Mouse (Mus musculus) heart, embryonic 12.5 days (tissue): ENCODE results near the gene Elf2. TPM values are rescaled to one million over a fixed set of nuclear protein-coding genes. Genes with fewer than 3 reads are reported as not detected.
"Not testable (repeated sequence)": the region's sequence is repeated elsewhere in the genome, so short reads cannot be mapped to it uniquely, and the experiment has no call there.

Experiments used
- ATAC-seq: fragments of 200-750 bp; cut with Nextera tagmentation; 2 replicates; pipeline ENCODE4 v1.8.0; 2017; ENCODE audit warnings: moderate TSS enrichment, moderate library complexity; ENCODE audit not compliant: insufficient number of reproducible peaks, low FRiP score
- H3K27ac ChIP-seq: fragments of 300-500 bp; sonication (generic); 2 replicates; pipeline ENCODE4 v1.5.1; 2016; ENCODE audit warnings: mild to moderate bottlenecking, moderate library complexity; ENCODE audit not compliant: poor library complexity, severe bottlenecking
- H3K27me3 ChIP-seq: fragments of 300-500 bp; sonication (generic); replicated peaks from 2 replicates; pipeline ENCODE4 v1.6.1; 2016; ENCODE audit warnings: mild to moderate bottlenecking, moderate library complexity
- H3K36me3 ChIP-seq: fragments of 300-500 bp; sonication (generic); 2 replicates; pipeline ENCODE4 v1.6.1; 2016; ENCODE audit warnings: mild to moderate bottlenecking, moderate library complexity
- H3K4me1 ChIP-seq: fragments of 300-500 bp; sonication (generic); replicated peaks from 2 replicates; pipeline ENCODE4 v1.6.1; 2016; ENCODE audit warnings: mild to moderate bottlenecking
- H3K4me2 ChIP-seq: fragments of 300-500 bp; sonication (generic); 2 replicates; pipeline ENCODE4 v1.6.1; 2016; ENCODE audit warnings: mild to moderate bottlenecking, moderate library complexity
- H3K4me3 ChIP-seq: fragments of 300-500 bp; sonication (generic); 2 replicates; pipeline ENCODE4 v1.5.1; 2016; ENCODE audit warnings: mild to moderate bottlenecking
- H3K9ac ChIP-seq: fragments of 300-500 bp; sonication (generic); 2 replicates; pipeline ENCODE4 v1.6.1; 2016; ENCODE audit warnings: mild to moderate bottlenecking, moderate library complexity
- H3K9me3 ChIP-seq: fragments of 300-500 bp; sonication (generic); replicated peaks from 2 replicates; pipeline ENCODE4 v1.6.1; 2016; ENCODE audit warnings: mild to moderate bottlenecking, moderate library complexity
- WGBS: fragments of 180-500 bp; shearing (Covaris S2); methylation state at CpG from one replicate; pipeline ENCODE4 v1.1.7; 2016; 5-methylcytosine and 5-hydroxymethylcytosine counted together
- polyA plus RNA-seq: library from polyadenylated mRNA; unstranded; fragments of >200 nt; fragmentation: Nextera tagmentation; extraction: Ambion mirVana; gene quantifications from 2 replicates; pipeline ENCODE4 v1.2.1, GENCODE M21; 2016

Gene Elf2
- polyA plus RNA-seq, 1 experiment from 2014 or later: 57.7 TPM

- ATAC-seq: no peak
- Histone ChIP-seq H3K4me1 (peaks cover 46% of the 10 kb centered on the region), H3K4me2 (0 out of 2 replicates have a peak overlapping the region, but pooled peaks have one; percentile 80), H3K36me3 (no peaks in the 10 kb centered on the region), H3K9ac (no peak overlapping the region), H3K4me3 (no peak overlapping the region), H3K27ac (no peak overlapping the region), H3K9me3 (no peaks in the 10 kb centered on the region), H3K27me3 (no peaks in the 10 kb centered on the region)
- WGBS: 37% methylated on average over 10 of the region's 10 CpGs
Measured at GRCm38 (mm10) chr3:51222834-51223460, 117.5 kb downstream of the Elf2 start.

GRCm38 (mm10) chr3:51222302-51222701 lies 118.2 kb downstream of the Elf2 start:
- H3K9me3 ChIP-seq: no peaks in the 10 kb centered on the region
- H3K36me3 ChIP-seq: no peaks in the 10 kb centered on the region
- H3K27ac ChIP-seq: peak overlapping the region; percentile 52; the same call in 1 of the 2 replicates
- H3K9ac ChIP-seq: no peak overlapping the region
- no peaks in the 10 kb centered on the region for H3K27me3 ChIP-seq
- peak overlapping the region; percentile 15 for H3K4me2 ChIP-seq
- 46% methylated on average over 6 of the region's 6 CpGs for WGBS
- peaks cover 46% of the 10 kb centered on the region for H3K4me1 ChIP-seq
- H3K4me3 ChIP-seq: no peak overlapping the region
- ATAC-seq: no peak

GRCm38 (mm10) chr3:51221847-51222246 lies 118.6 kb downstream of the Elf2 start:
- Histone ChIP-seq H3K4me2 (peak overlapping the region; percentile 15), H3K9ac (no peak overlapping the region), H3K9me3 (no peaks in the 10 kb centered on the region), H3K27ac (peak overlapping the region; percentile 52; the same call in 1 of the 2 replicates), H3K4me1 (peaks cover 46% of the 10 kb centered on the region), H3K4me3 (no peak overlapping the region), H3K27me3 (no peaks in the 10 kb centered on the region), H3K36me3 (no peaks in the 10 kb centered on the region)
- no peak for ATAC-seq
- WGBS: 48% methylated on average over 8 of the region's 8 CpGs

- no peaks in the 10 kb centered on the region for H3K36me3 ChIP-seq
- H3K4me3 ChIP-seq: no peak overlapping the region
- H3K9ac ChIP-seq: no peak overlapping the region
- H3K27me3 ChIP-seq: no peaks in the 10 kb centered on the region
- no peaks in the 10 kb centered on the region for H3K9me3 ChIP-seq
- no peak overlapping the region for H3K4me2 ChIP-seq
- 21% methylated on average over 4 of the region's 4 CpGs for WGBS
- no peak overlapping the region for H3K27ac ChIP-seq
- peaks cover 37% of the 10 kb centered on the region for H3K4me1 ChIP-seq
- no peak for ATAC-seq
Measured at GRCm38 (mm10) chr3:51220846-51221245, 119.6 kb downstream of the Elf2 start.

- H3K36me3 ChIP-seq: no peaks in the 10 kb centered on the region
- no peak for ATAC-seq
- H3K4me3 ChIP-seq: no peak overlapping the region
- H3K4me1 ChIP-seq: peaks cover 37% of the 10 kb centered on the region
- 86% methylated on average over 5 of the region's 5 CpGs for WGBS
- H3K27me3 ChIP-seq: no peaks in the 10 kb centered on the region
- no peak overlapping the region for H3K9ac ChIP-seq
- H3K27ac ChIP-seq: no peak overlapping the region
- no peak overlapping the region for H3K4me2 ChIP-seq
- H3K9me3 ChIP-seq: no peaks in the 10 kb centered on the region
Measured at GRCm38 (mm10) chr3:51219213-51219612, 121.2 kb downstream of the Elf2 start.

- not testable (repeated sequence) for H3K36me3 ChIP-seq, H3K4me3 ChIP-seq, H3K27ac ChIP-seq, H3K27me3 ChIP-seq, H3K4me2 ChIP-seq, H3K9ac ChIP-seq, H3K9me3 ChIP-seq, ATAC-seq
- 79% methylated on average over 6 of the region's 6 CpGs for WGBS
- H3K4me1 ChIP-seq: peaks cover 30% of the 10 kb centered on the region
Measured at GRCm38 (mm10) chr3:51218385-51218784, 122.1 kb downstream of the Elf2 start.

GRCm38 (mm10) chr3:51216351-51216750 lies 124.1 kb downstream of the Elf2 start:
- not testable (repeated sequence) for H3K4me2 ChIP-seq, H3K4me1 ChIP-seq, ATAC-seq, H3K27ac ChIP-seq, H3K9me3 ChIP-seq, H3K36me3 ChIP-seq, H3K27me3 ChIP-seq, H3K4me3 ChIP-seq, H3K9ac ChIP-seq
- 77% methylated on average over 8 of the region's 10 CpGs for WGBS

GRCm38 (mm10) chr3:51215681-51216080 lies 124.8 kb downstream of the Elf2 start:
- WGBS: 78% methylated on average over 6 of the region's 6 CpGs
- no peak overlapping the region for H3K4me3 ChIP-seq
- H3K27me3 ChIP-seq: no peaks in the 10 kb centered on the region
- no peaks in the 10 kb centered on the region for H3K9me3 ChIP-seq
- no peak overlapping the region for H3K9ac ChIP-seq
- no peaks in the 10 kb centered on the region for H3K36me3 ChIP-seq
- H3K27ac ChIP-seq: no peak overlapping the region
- H3K4me2 ChIP-seq: no peak overlapping the region
- H3K4me1 ChIP-seq: peaks cover 3% of the 10 kb centered on the region; the same call in 1 of the 2 replicates
- ATAC-seq: no peak

GRCm38 (mm10) chr3:51213111-51213510 lies 127.4 kb downstream of the Elf2 start:
- H3K27me3 ChIP-seq: no peaks in the 10 kb centered on the region
- H3K27ac ChIP-seq: no peak overlapping the region
- peaks cover 8% of the 10 kb centered on the region for H3K4me1 ChIP-seq
- no peaks in the 10 kb centered on the region for H3K36me3 ChIP-seq
- H3K4me2 ChIP-seq: no peak overlapping the region
- WGBS: 92% methylated on average over 3 of the region's 3 CpGs
- no peaks in the 10 kb centered on the region for H3K9me3 ChIP-seq
- no peak overlapping the region for H3K9ac ChIP-seq
- no peak for ATAC-seq
- H3K4me3 ChIP-seq: no peak overlapping the region

- H3K4me3 ChIP-seq: no peak overlapping the region
- H3K4me2 ChIP-seq: no peak overlapping the region
- H3K36me3 ChIP-seq: no peaks in the 10 kb centered on the region
- no peak overlapping the region for H3K27ac ChIP-seq
- WGBS: 95% methylated on average over 3 of the region's 3 CpGs
- no peak for ATAC-seq
- H3K27me3 ChIP-seq: no peaks in the 10 kb centered on the region
- H3K4me1 ChIP-seq: peaks cover 15% of the 10 kb centered on the region
- H3K9me3 ChIP-seq: no peaks in the 10 kb centered on the region
- no peak overlapping the region for H3K9ac ChIP-seq
Measured at GRCm38 (mm10) chr3:51210485-51210884, 130.0 kb downstream of the Elf2 start.

- no peak for ATAC-seq
- Histone ChIP-seq H3K9ac (no peak overlapping the region), H3K27me3 (no peaks in the 10 kb centered on the region), H3K36me3 (no peaks in the 10 kb centered on the region), H3K4me1 (peaks cover 15% of the 10 kb centered on the region), H3K4me2 (no peak overlapping the region), H3K4me3 (no peak overlapping the region), H3K9me3 (peaks cover 2% of the 10 kb centered on the region; the same call in 1 of the 2 replicates), H3K27ac (no peak overlapping the region)
- WGBS: 90% methylated on average over 7 of the region's 7 CpGs
Measured at GRCm38 (mm10) chr3:51209503-51210314, 130.8 kb downstream of the Elf2 start.
